Mouse (Mus musculus): Measurements from ENCODE around the gene Zfp764. TPM values are rescaled to one million over a fixed set of nuclear protein-coding genes. Genes with fewer than 3 reads are reported as not detected.
A peak's percentile ranks its signal among the peaks of the same experiment; 100 is the strongest.
"Not testable (repeated sequence)": the region's sequence is repeated elsewhere in the genome, so short reads cannot be mapped to it uniquely, and the experiment has no call there.

The Zfp764 gene
- 7.5 and 8.3 TPM in 2 replicates for polyA plus RNA-seq (2015; fragmentation: Nextera tagmentation; extraction: Ambion mirVana)

- peak; percentile 90 for ATAC-seq
- 5% methylated on average over 40 of the region's 40 CpGs for WGBS
- H3K9me3 ChIP-seq; H3K27me3 ChIP-seq (replicated peaks); H3K36me3 ChIP-seq; H3K4me1 ChIP-seq (replicated peaks): not testable (repeated sequence)
- Histone ChIP-seq H3K27ac (peak within 1 kb of the TSS; percentile 61), H3K9ac (peak within 1 kb of the TSS; percentile 75), H3K4me2 (replicated peaks) (peak within 1 kb of the TSS; percentile 94), H3K4me3 (replicated peaks) (peak within 1 kb of the TSS; percentile 56)
Observed at GRCm38 (mm10) chr7:127406002-127406987, at the start of gene Zfp764. Zfp764 (minus strand) TSS chr7:127406822.

DNA sequence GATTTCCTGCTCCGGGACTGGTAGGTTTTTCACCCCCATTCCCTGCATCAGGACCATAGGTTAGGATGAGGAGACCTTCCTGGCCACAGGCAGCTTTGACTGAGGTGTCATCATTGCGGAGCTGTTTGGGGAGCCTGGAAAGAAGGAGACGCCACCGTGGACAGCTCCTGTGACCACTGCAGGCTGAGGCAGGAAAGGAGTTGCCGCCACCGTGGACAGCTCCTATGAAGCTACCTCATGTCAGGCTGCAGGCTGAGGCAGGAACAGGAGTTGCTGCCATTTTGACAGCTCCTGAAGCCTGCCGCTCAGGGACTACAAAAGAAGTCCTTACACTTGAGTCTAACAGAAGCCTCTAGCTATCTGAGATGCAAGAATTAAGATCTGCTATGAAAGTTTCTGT lies 48.3 kb upstream of the Zfp764 start:
- Histone ChIP-seq H3K9ac (no peak overlapping the region), H3K27ac (no peak overlapping the region), H3K4me1 (replicated peaks) (peaks cover 19% of the 10 kb centered on the region), H3K4me2 (replicated peaks) (no peak overlapping the region), H3K4me3 (replicated peaks) (no peak overlapping the region), H3K9me3 (no peaks in the 10 kb centered on the region), H3K36me3 (peaks cover 29% of the 10 kb centered on the region), H3K27me3 (replicated peaks) (no peaks in the 10 kb centered on the region)
- no peak for ATAC-seq
- WGBS = 89% methylated on average over 7 of the region's 7 CpGs

- Histone ChIP-seq H3K4me1 (replicated peaks) (peaks cover 24% of the 10 kb centered on the region), H3K4me2 (replicated peaks) (no peak overlapping the region), H3K27me3 (replicated peaks) (no peaks in the 10 kb centered on the region), H3K27ac (no peak overlapping the region), H3K9ac (no peak overlapping the region), H3K36me3 (peaks cover 23% of the 10 kb centered on the region), H3K9me3 (no peaks in the 10 kb centered on the region), H3K4me3 (replicated peaks) (no peak overlapping the region)
- 94% methylated on average over 2 of the region's 2 CpGs for WGBS
- ATAC-seq = no peak
Observed at GRCm38 (mm10) chr7:127453056-127453455, 46.4 kb upstream of the Zfp764 start.

- H3K9me3 ChIP-seq = no peaks in the 10 kb centered on the region
- no peak overlapping the region for H3K27ac ChIP-seq
- H3K9ac ChIP-seq = peak overlapping the region; percentile 38
Observed at GRCm38 (mm10) chr7:127449966-127450365, 43.3 kb upstream of the Zfp764 start.

GRCm38 (mm10) chr7:127448521-127449300 lies 42.1 kb upstream of the Zfp764 start, which contains the start of gene Zfp689:
Zfp689 (minus strand) TSS chr7:127449158.
- peaks cover 24% of the 10 kb centered on the region for H3K36me3 ChIP-seq

More at GRCm38 (mm10) chr7:127449966-127450365, 43.3 kb upstream of the Zfp764 start:
- peak overlapping the region; percentile 72 for H3K4me2 ChIP-seq (replicated peaks)
- peaks cover 16% of the 10 kb centered on the region for H3K36me3 ChIP-seq
- peak overlapping the region; percentile 91 for H3K4me3 ChIP-seq (replicated peaks)
- no peak for ATAC-seq
- peaks cover 24% of the 10 kb centered on the region for H3K4me1 ChIP-seq (replicated peaks)
- 84% methylated on average over 7 of the region's 7 CpGs for WGBS
- no peaks in the 10 kb centered on the region for H3K27me3 ChIP-seq (replicated peaks)

GRCm38 (mm10) chr7:127443976-127444375 lies 37.4 kb upstream of the Zfp764 start:
- no peaks in the 10 kb centered on the region for H3K27me3 ChIP-seq (replicated peaks)
- WGBS = 93% methylated on average over 20 of the region's 20 CpGs
- H3K27ac ChIP-seq = no peak overlapping the region
- ATAC-seq = no peak
- H3K4me1 ChIP-seq (replicated peaks) = no peaks in the 10 kb centered on the region
- no peak overlapping the region for H3K9ac ChIP-seq
- peaks cover 23% of the 10 kb centered on the region for H3K36me3 ChIP-seq
- H3K9me3 ChIP-seq = no peaks in the 10 kb centered on the region
- no peak overlapping the region for H3K4me2 ChIP-seq (replicated peaks)
- no peak overlapping the region for H3K4me3 ChIP-seq (replicated peaks)

More at GRCm38 (mm10) chr7:127448521-127449300, 42.1 kb upstream of the Zfp764 start, which contains the start of gene Zfp689:
- Histone ChIP-seq H3K9ac (peak within 1 kb of the TSS; percentile 92), H3K4me1 (replicated peaks) (peaks cover 24% of the 10 kb centered on the region), H3K9me3 (no peaks in the 10 kb centered on the region), H3K27ac (peak within 1 kb of the TSS; percentile 96), H3K27me3 (replicated peaks) (no peaks in the 10 kb centered on the region), H3K4me2 (replicated peaks) (peak within 1 kb of the TSS; percentile 72), H3K4me3 (replicated peaks) (peak within 1 kb of the TSS; percentile 91)
- WGBS = under 1% methylated on average over 54 of the region's 54 CpGs
- peak; percentile 95 for ATAC-seq

GRCm38 (mm10) chr7:127437724-127438123 lies 31.1 kb upstream of the Zfp764 start:
- ATAC-seq = no peak
- no peaks in the 10 kb centered on the region for H3K4me1 ChIP-seq (replicated peaks)
- H3K27ac ChIP-seq = no peak overlapping the region
- no peak overlapping the region for H3K4me2 ChIP-seq (replicated peaks)
- no peaks in the 10 kb centered on the region for H3K36me3 ChIP-seq
- no peak overlapping the region for H3K9ac ChIP-seq
- no peak overlapping the region for H3K4me3 ChIP-seq (replicated peaks)
- no peaks in the 10 kb centered on the region for H3K27me3 ChIP-seq (replicated peaks)
- peaks cover 8% of the 10 kb centered on the region; the same call in 1 of the 2 replicates for H3K9me3 ChIP-seq
- 84% methylated on average over 3 of the region's 3 CpGs for WGBS

- ATAC-seq = no peak
- no peaks in the 10 kb centered on the region for H3K4me1 ChIP-seq (replicated peaks)
Observed at GRCm38 (mm10) chr7:127435206-127435605, 28.6 kb upstream of the Zfp764 start.

GRCm38 (mm10) chr7:127426354-127426753 lies 19.7 kb upstream of the Zfp764 start:
- no peaks in the 10 kb centered on the region for H3K9me3 ChIP-seq
- no peak overlapping the region for H3K27ac ChIP-seq
- 68% methylated on average over 3 of the region's 3 CpGs for WGBS
- H3K27me3 ChIP-seq (replicated peaks) = 0 out of 2 replicates have a peak, but pooled peaks cover 6% of the 10 kb centered on the region
- H3K4me1 ChIP-seq (replicated peaks) = peaks cover 4% of the 10 kb centered on the region
- ATAC-seq = no peak
- no peak overlapping the region for H3K9ac ChIP-seq
- H3K36me3 ChIP-seq = no peaks in the 10 kb centered on the region
- H3K4me2 ChIP-seq (replicated peaks) = no peak overlapping the region
- H3K4me3 ChIP-seq (replicated peaks) = no peak overlapping the region

More at GRCm38 (mm10) chr7:127435206-127435605, 28.6 kb upstream of the Zfp764 start:
- H3K27ac ChIP-seq = no peak overlapping the region
- no peak overlapping the region for H3K4me3 ChIP-seq (replicated peaks)
- H3K9me3 ChIP-seq = peaks cover 8% of the 10 kb centered on the region; the same call in 1 of the 2 replicates
- no peaks in the 10 kb centered on the region for H3K27me3 ChIP-seq (replicated peaks)
- no peak overlapping the region for H3K9ac ChIP-seq
- no peaks in the 10 kb centered on the region for H3K36me3 ChIP-seq
- H3K4me2 ChIP-seq (replicated peaks) = no peak overlapping the region
- 89% methylated on average over 4 of the region's 4 CpGs for WGBS

DNA sequence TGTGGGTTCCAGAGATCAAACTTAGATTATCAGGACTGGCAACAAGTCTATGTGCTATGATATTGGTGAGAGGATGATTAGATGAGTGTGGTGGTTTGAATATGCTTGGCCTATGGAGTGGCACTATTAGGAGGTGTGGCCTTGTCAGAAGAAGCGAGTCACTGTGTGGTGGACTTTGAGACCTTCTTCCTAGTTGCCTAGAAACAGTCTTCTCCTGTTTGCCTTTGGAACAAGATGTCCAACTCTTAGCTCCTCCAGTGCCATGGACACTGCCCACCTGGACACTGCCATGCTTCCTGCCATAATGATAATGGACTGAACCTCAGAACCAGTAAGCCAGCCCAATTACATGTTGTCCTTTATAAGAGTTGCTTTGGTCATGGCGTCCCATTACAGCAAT lies 19.3 kb upstream of the Zfp764 start:
- ATAC-seq = no peak
- 68% methylated on average over 2 of the region's 2 CpGs for WGBS

DNA sequence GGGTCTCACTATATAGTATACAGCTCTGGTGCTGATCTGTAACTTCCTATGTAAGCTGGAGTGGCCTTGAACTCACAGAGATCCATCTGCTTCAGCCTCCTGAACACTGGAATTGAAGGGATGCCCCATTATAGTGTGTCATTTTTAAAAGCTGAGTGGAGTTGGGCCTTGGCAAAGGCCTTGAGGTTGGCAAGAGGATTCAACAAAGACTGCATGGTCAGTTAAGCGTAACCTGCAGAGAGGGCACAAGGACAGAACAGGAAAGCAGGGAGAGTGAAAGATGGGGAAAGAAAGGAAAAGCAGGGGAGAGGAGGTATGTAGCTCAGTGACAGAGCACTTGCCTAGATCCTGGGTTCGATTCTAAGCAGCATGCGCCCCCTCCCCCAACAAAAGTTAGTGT lies 18.7 kb upstream of the Zfp764 start:
- no peak overlapping the region for H3K27ac ChIP-seq
- WGBS = 78% methylated on average over 3 of the region's 3 CpGs
- H3K27me3 ChIP-seq (replicated peaks) = 0 out of 2 replicates have a peak, but pooled peaks cover 6% of the 10 kb centered on the region
- H3K9me3 ChIP-seq = no peaks in the 10 kb centered on the region
- H3K4me1 ChIP-seq (replicated peaks) = peaks cover 8% of the 10 kb centered on the region
- no peak overlapping the region for H3K4me2 ChIP-seq (replicated peaks)
- no peaks in the 10 kb centered on the region for H3K36me3 ChIP-seq
- no peak for ATAC-seq
- no peak overlapping the region for H3K9ac ChIP-seq
- no peak overlapping the region for H3K4me3 ChIP-seq (replicated peaks)

More for the DNA sequence above, 19.3 kb upstream of the Zfp764 start:
- H3K4me1 ChIP-seq (replicated peaks) = peaks cover 8% of the 10 kb centered on the region
- H3K27me3 ChIP-seq (replicated peaks) = 0 out of 2 replicates have a peak, but pooled peaks cover 6% of the 10 kb centered on the region
- no peak overlapping the region for H3K4me2 ChIP-seq (replicated peaks)
- no peak overlapping the region for H3K27ac ChIP-seq
- H3K4me3 ChIP-seq (replicated peaks) = no peak overlapping the region
- H3K36me3 ChIP-seq = no peaks in the 10 kb centered on the region
- H3K9ac ChIP-seq = no peak overlapping the region
- no peaks in the 10 kb centered on the region for H3K9me3 ChIP-seq

DNA sequence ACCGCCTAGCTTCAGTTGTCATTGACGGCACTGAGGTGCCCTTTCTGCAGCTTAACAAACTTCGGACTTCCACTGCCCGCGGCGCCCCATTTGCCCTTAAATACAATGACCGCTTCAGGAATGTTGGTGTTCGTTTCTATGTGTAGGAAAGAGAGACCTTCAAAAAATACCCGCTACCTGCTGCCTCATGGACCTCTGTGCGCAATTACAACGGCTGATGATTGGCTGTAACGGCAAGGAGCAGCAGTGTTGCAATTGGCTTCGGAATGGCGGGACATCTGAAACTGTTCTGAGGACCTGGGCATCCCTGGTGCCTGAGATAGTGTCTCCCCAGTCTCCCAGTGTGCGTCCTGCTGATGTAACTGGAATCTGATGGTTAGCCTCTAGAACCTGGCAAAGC lies 15.6 kb upstream of the Zfp764 start:
- 1% methylated on average over 15 of the region's 15 CpGs for WGBS
- H3K9me3 ChIP-seq = no peaks in the 10 kb centered on the region
- peak overlapping the region; percentile 84 for H3K9ac ChIP-seq
- no peaks in the 10 kb centered on the region for H3K36me3 ChIP-seq
- H3K4me2 ChIP-seq (replicated peaks) = peak overlapping the region; percentile 97
- H3K4me3 ChIP-seq (replicated peaks) = peak overlapping the region; percentile 83
- H3K4me1 ChIP-seq (replicated peaks) = peaks cover 8% of the 10 kb centered on the region
- 0 out of 2 replicates have a peak, but pooled peaks cover 6% of the 10 kb centered on the region for H3K27me3 ChIP-seq (replicated peaks)
- no peak overlapping the region for H3K27ac ChIP-seq
- ATAC-seq = peak; percentile 64
